Mouse (Mus musculus) midbrain, postnatal 0 days (tissue): ENCODE measurements around the gene Klhdc8a. TPM values are rescaled to one million over a fixed set of nuclear protein-coding genes. Genes with fewer than 3 reads are reported as not detected.
A peak's percentile ranks its signal among the peaks of the same experiment; 100 is the strongest.

Experiments used
- ATAC-seq: fragments of 200-750 bp; cut with Nextera tagmentation; 2 replicates; pipeline ENCODE4 v1.8.0; 2017; ENCODE audit warnings: moderate number of reproducible peaks, mild to moderate bottlenecking, moderate TSS enrichment, moderate library complexity; ENCODE audit not compliant: low FRiP score
- DNase-seq: peaks from one replicate; pipeline ENCODE4 v3.0.0-alpha.2; 2015; ENCODE audit warnings: low spot score
- H3K27ac ChIP-seq: fragments of 300-500 bp; sonication (generic); 2 replicates; pipeline ENCODE4 v1.5.1; 2014; ENCODE audit warnings: low read depth, mild to moderate bottlenecking, low read length, mixed read lengths
- H3K27me3 ChIP-seq: fragments of 300-500 bp; sonication (generic); 2 replicates; pipeline ENCODE4 v1.6.1; 2014; ENCODE audit warnings: low read length, control low read depth, mixed read lengths; ENCODE audit not compliant: insufficient read depth
- H3K36me3 ChIP-seq: fragments of 300-500 bp; sonication (generic); 2 replicates; pipeline ENCODE4 v1.6.1; 2014; ENCODE audit warnings: low read length, control low read depth, mixed read lengths; ENCODE audit not compliant: insufficient read depth
- H3K4me1 ChIP-seq: fragments of 300-500 bp; sonication (generic); 2 replicates; pipeline ENCODE4 v1.6.1; 2014; ENCODE audit warnings: mild to moderate bottlenecking, control low read depth, antibody characterized with exemption, low read length, mixed read lengths; ENCODE audit not compliant: insufficient read depth
- H3K4me2 ChIP-seq: fragments of 300-500 bp; sonication (generic); 2 replicates; pipeline ENCODE4 v1.6.1; 2014; ENCODE audit warnings: low read depth, mild to moderate bottlenecking, low read length, mixed read lengths; ENCODE audit not compliant: poor library complexity, severe bottlenecking
- H3K4me3 ChIP-seq: fragments of 300-500 bp; sonication (generic); 2 replicates; pipeline ENCODE4 v1.5.1; 2014; ENCODE audit warnings: low read depth, mild to moderate bottlenecking, low read length, moderate library complexity
- H3K9ac ChIP-seq: fragments of 300-500 bp; sonication (generic); replicated peaks from 2 replicates; pipeline ENCODE4 v1.6.1; 2014; ENCODE audit warnings: mild to moderate bottlenecking, low read length, moderate library complexity, mixed read lengths; ENCODE audit not compliant: poor library complexity, severe bottlenecking
- H3K9me3 ChIP-seq: fragments of 300-500 bp; sonication (generic); 2 replicates; pipeline ENCODE4 v1.6.1; 2016; ENCODE audit warnings: low read length, control low read depth
- CTCF ChIP-seq: IDR thresholded peaks from 2 replicates; pipeline ENCODE4 v1.5.1; 2016; ENCODE audit warnings: antibody characterized with exemption, mild to moderate bottlenecking
- WGBS: fragments of 180-500 bp; shearing (Covaris S2); extraction: QIAGEN DNeasy Blood & Tissue Kit; methylation state at CpG from one replicate; pipeline ENCODE4 v1.1.7; 2014; 5-methylcytosine and 5-hydroxymethylcytosine counted together
- polyA plus RNA-seq: library from polyadenylated mRNA; unstranded; fragments of >200 nt; fragmentation: Nextera tagmentation; extraction: Ambion mirVana; gene quantifications from 2 replicates; pipeline ENCODE4 v1.2.1, GENCODE M21; 2015
- total RNA-seq: library from RNA; depleted of rRNA; stranded (reverse); fragments of >200 nt; gene quantifications from 2 replicates; pipeline ENCODE4 v1.2.3, GENCODE M21; 2014

Gene Klhdc8a
- total and polyA plus RNA-seq, 2 experiments from 2014 or later: 12.4 to 31.1 TPM

- Histone ChIP-seq H3K9me3 (no peaks in the 10 kb centered on the region), H3K9ac (no peak overlapping the region; the same call in 1 of the 2 replicates), H3K4me2 (no peak overlapping the region), H3K4me1 (peaks cover 11% of the 10 kb centered on the region; the same call in 1 of the 2 replicates), H3K27me3 (no peaks in the 10 kb centered on the region), H3K36me3 (peaks cover 4% of the 10 kb centered on the region), H3K27ac (no peak overlapping the region), H3K4me3 (no peak overlapping the region)
- WGBS: 39% methylated on average over 9 of the region's 9 CpGs
- no peak for TF ChIP-seq CTCF
- ATAC-seq: no peak
- DNase-seq: peak; percentile 90
Measured at GRCm38 (mm10) chr1:132326777-132327176, 28.4 kb downstream of the Klhdc8a start.

- ATAC-seq: no peak
- Histone ChIP-seq H3K27ac (no peak overlapping the region), H3K36me3 (peaks cover 9% of the 10 kb centered on the region), H3K4me3 (no peak overlapping the region), H3K9ac (no peak overlapping the region), H3K9me3 (no peaks in the 10 kb centered on the region), H3K4me2 (no peak overlapping the region), H3K4me1 (peaks cover 7% of the 10 kb centered on the region; the same call in 1 of the 2 replicates), H3K27me3 (no peaks in the 10 kb centered on the region)
- no peak for TF ChIP-seq CTCF
- no peak for DNase-seq
- 75% methylated on average over 17 of the region's 17 CpGs for WGBS
Measured at GRCm38 (mm10) chr1:132327477-132327876, 29.1 kb downstream of the Klhdc8a start.

GRCm38 (mm10) chr1:132328565-132328964 is 30.1 kb downstream of the Klhdc8a start:
- ATAC-seq (no peak), DNase-seq (no peak)
- Histone ChIP-seq H3K36me3 (peaks cover 9% of the 10 kb centered on the region), H3K4me3 (no peak overlapping the region), H3K4me2 (no peak overlapping the region), H3K27ac (no peak overlapping the region), H3K27me3 (no peaks in the 10 kb centered on the region), H3K9ac (no peak overlapping the region), H3K4me1 (no peaks in the 10 kb centered on the region), H3K9me3 (no peaks in the 10 kb centered on the region)
- no peak for TF ChIP-seq CTCF
- WGBS: 95% methylated on average over 3 of the region's 3 CpGs

- Histone ChIP-seq H3K36me3 (peaks cover 9% of the 10 kb centered on the region), H3K27me3 (no peaks in the 10 kb centered on the region), H3K27ac (no peak overlapping the region), H3K9ac (no peak overlapping the region), H3K4me1 (no peaks in the 10 kb centered on the region), H3K9me3 (no peaks in the 10 kb centered on the region), H3K4me2 (no peak overlapping the region), H3K4me3 (no peak overlapping the region)
- 77% methylated on average over 7 of the region's 7 CpGs for WGBS
- ATAC-seq: no peak
- no peak for DNase-seq
- no peak for TF ChIP-seq CTCF
Measured at GRCm38 (mm10) chr1:132329656-132330055, 31.2 kb downstream of the Klhdc8a start.

DNA sequence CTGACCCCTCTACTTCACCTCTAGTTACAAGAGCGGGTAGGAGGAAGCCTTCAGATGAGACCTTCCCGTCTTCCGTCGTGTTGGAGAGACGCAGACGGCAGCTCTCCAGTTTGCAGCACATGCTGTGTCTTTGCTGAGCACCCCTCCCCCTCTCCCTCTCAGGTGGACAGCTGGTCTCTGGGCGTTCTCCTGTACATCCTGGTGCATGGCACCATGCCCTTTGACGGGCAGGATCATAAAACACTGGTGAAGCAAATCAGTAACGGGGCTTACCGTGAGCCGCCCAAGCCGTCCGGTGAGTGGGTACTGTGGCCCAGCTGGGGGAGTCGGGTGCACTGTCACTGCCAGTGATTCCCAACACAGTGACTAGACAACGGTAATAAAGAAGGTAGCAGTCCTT is 32.0 kb downstream of the Klhdc8a start:
- Histone ChIP-seq H3K4me2 (no peak overlapping the region), H3K36me3 (peaks cover 9% of the 10 kb centered on the region), H3K27ac (no peak overlapping the region), H3K4me3 (no peak overlapping the region), H3K27me3 (no peaks in the 10 kb centered on the region), H3K4me1 (peaks cover 2% of the 10 kb centered on the region; the same call in 1 of the 2 replicates), H3K9ac (no peak overlapping the region), H3K9me3 (no peaks in the 10 kb centered on the region)
- peak; percentile 12 for DNase-seq
- 49% methylated on average over 15 of the region's 15 CpGs for WGBS
- TF ChIP-seq CTCF: no peak
- ATAC-seq: no peak

DNA sequence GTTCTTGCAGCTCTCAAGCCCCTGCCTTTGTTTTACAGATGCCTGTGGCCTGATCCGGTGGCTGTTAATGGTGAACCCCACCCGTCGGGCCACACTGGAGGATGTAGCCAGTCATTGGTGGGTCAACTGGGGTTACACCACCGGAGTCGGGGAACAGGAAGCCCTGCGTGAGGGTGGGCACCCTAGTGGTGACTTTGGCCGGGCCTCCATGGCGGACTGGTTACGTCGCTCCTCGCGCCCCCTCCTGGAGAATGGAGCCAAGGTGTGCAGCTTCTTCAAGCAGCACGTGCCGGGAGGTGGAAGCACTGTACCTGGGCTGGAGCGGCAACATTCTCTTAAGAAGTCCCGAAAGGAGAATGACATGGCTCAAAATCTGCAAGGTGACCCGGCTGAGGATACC is 32.9 kb downstream of the Klhdc8a start:
- peak; percentile 21; the same call in 1 of the 2 replicates for TF ChIP-seq CTCF
- 80% methylated on average over 17 of the region's 17 CpGs for WGBS
- Histone ChIP-seq H3K36me3 (peaks cover 9% of the 10 kb centered on the region), H3K27me3 (no peaks in the 10 kb centered on the region), H3K4me3 (no peak overlapping the region), H3K9ac (no peak overlapping the region), H3K4me2 (no peak overlapping the region), H3K9me3 (no peaks in the 10 kb centered on the region), H3K4me1 (peaks cover 5% of the 10 kb centered on the region; the same call in 1 of the 2 replicates), H3K27ac (no peak overlapping the region)
- ATAC-seq: no peak
- no peak for DNase-seq
